In the genomic region with DNA sequence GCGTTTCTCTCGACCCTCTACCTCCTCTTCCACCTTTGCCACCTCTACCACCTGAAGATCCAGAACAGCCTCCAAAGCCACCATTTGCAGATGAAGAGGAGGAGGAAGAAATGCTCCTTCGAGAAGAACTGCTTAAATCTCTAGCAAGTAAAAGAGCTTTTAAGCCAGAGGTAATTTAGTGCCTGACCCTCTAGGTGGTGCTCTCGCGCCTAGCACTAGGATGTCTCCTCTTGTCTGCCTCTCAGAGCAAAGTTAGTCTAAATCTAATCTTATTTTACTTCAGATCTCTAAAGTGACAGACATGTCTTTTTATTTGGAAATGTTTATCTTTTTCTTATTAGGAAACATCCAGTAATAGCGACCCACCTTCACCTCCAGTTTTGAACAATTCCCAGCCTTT, we compare ENCODE assay signal across 7 mouse cellular contexts. TPM values are rescaled to one million over a fixed set of nuclear protein-coding genes. Genes with fewer than 3 reads are reported as not detected.
DNase-seq lines count a peak whose midpoint lies in the region; ATAC-seq and TF ChIP-seq lines count a peak whose summit lies in the region.

No protein-coding gene starts in this region.

- no peak for TF ChIP-seq POLR2A in bone marrow macrophage, adult 2 months (IDR thresholded peaks at IDR 0.05; ENCODE audit: borderline replicate concordance, low read depth, low read length)
- no peak for TF ChIP-seq POLR2A in limb, embryonic 14.5 days (IDR thresholded peaks at IDR 0.05; ENCODE audit: borderline replicate concordance, extremely low read depth, insufficient read depth, insufficient read length)

- WGBS in intestine, embryonic 15.5 days = 64% methylated on average over 6 of the region's 6 CpGs
- WGBS in limb, embryonic 14.5 days = 60% methylated on average over 6 of the region's 6 CpGs

- no peaks in the 10 kb centered on the region for H3K9me3 ChIP-seq in intestine, embryonic 15.5 days
- no peaks in the 10 kb centered on the region for H3K9me3 ChIP-seq in limb, embryonic 14.5 days (ENCODE audit: control insufficient read depth, low read length)

- no peak overlapping the region for H3K27ac ChIP-seq in bone marrow macrophage, adult 2 months (ENCODE audit: insufficient read depth, low read depth, low read length)
- no peak overlapping the region for H3K27ac ChIP-seq in intestine, embryonic 15.5 days
- no peak overlapping the region for H3K27ac ChIP-seq in limb, embryonic 14.5 days (replicated peaks; ENCODE audit: low read depth, low read length)

- peak; percentile 87 for ATAC-seq in erythroblast, adult 5-6 weeks (replicated peaks; ENCODE audit: low FRiP score, poor library complexity, severe bottlenecking)
- ATAC-seq in intestine, embryonic 15.5 days = peak; percentile 45; the same call in 1 of the 2 replicates
- no peak for ATAC-seq in limb, embryonic 14.5 days (ENCODE audit: low FRiP score, low read depth)

- H3K36me3 ChIP-seq in intestine, embryonic 15.5 days = peaks cover 12% of the 10 kb centered on the region
- peaks cover 74% of the 10 kb centered on the region for H3K36me3 ChIP-seq in limb, embryonic 14.5 days (ENCODE audit: control insufficient read depth, insufficient read depth, low read length)

- peak; percentile 70 for DNase-seq in testis, postnatal 10 days (ENCODE audit: low spot score)
- DNase-seq in testis, postnatal 14 days (ENCODE audit: low spot score) = no peak
- peak; percentile 78 for DNase-seq in limb, embryonic 14.5 days (ENCODE audit: low spot score)
- DNase-seq in right cerebral cortex, adult 2 months (ENCODE audit: low spot score in 2 of 2) = peak; percentile 68 to 71

- H3K4me2 ChIP-seq in intestine, embryonic 15.5 days (replicated peaks) = no peak overlapping the region
- no peak overlapping the region for H3K4me2 ChIP-seq in limb, embryonic 14.5 days (replicated peaks; ENCODE audit: low read depth, low read length, severe bottlenecking)

- no peak overlapping the region for H3K4me3 ChIP-seq in bone marrow macrophage, adult 2 months (ENCODE audit: insufficient read depth, low read length)
- no peak overlapping the region for H3K4me3 ChIP-seq in intestine, embryonic 15.5 days (replicated peaks)
- no peak overlapping the region for H3K4me3 ChIP-seq in limb, embryonic 14.5 days (replicated peaks; ENCODE audit: low read length)

- no peaks in the 10 kb centered on the region for H3K27me3 ChIP-seq in intestine, embryonic 15.5 days (replicated peaks)
- no peaks in the 10 kb centered on the region for H3K27me3 ChIP-seq in limb, embryonic 14.5 days (ENCODE audit: control insufficient read depth, insufficient read depth, low read length)

- peak; percentile 45 for TF ChIP-seq CTCF in bone marrow macrophage, adult 2 months (IDR thresholded peaks at IDR 0.05; ENCODE audit: low read depth, low read length)

- H3K4me1 ChIP-seq in bone marrow macrophage, adult 2 months (ENCODE audit: control insufficient read depth, insufficient read depth, low read length) = no peaks in the 10 kb centered on the region
- no peaks in the 10 kb centered on the region for H3K4me1 ChIP-seq in intestine, embryonic 15.5 days (replicated peaks)
- H3K4me1 ChIP-seq in limb, embryonic 14.5 days (ENCODE audit: control insufficient read depth, insufficient read depth, low read length) = no peaks in the 10 kb centered on the region

- H3K9ac ChIP-seq in intestine, embryonic 15.5 days = no peak overlapping the region
- no peak overlapping the region for H3K9ac ChIP-seq in limb, embryonic 14.5 days (ENCODE audit: low read depth, low read length, severe bottlenecking)

RNA-seq across cellular contexts. Expression of a gene that starts 21.6 kb away (rescaled TPM):
- polyA plus RNA-seq in bone marrow macrophage, adult 2 months (2012; ENCODE audit: insufficient read depth, insufficient read length, missing spikeins) = 91.6 and 110 TPM in 2 replicates
- total RNA-seq in erythroblast, adult 5-6 weeks (2015; ENCODE audit: low replicate concordance) = 64.4 and 69.7 TPM in 2 replicates
- total RNA-seq in erythroblast, adult 5-6 weeks (2017; ENCODE audit: low replicate concordance) = 59.2 and 74.6 TPM in 2 replicates
- 17.0 and 17.1 TPM in 2 replicates for polyA plus RNA-seq in intestine, embryonic 15.5 days (2015; fragmentation: Nextera tagmentation; extraction: Ambion mirVana)
- polyA plus RNA-seq in limb, embryonic 14.5 days (2012; rRNA removed) = 141 and 150 TPM in 2 replicates
- polyA plus RNA-seq in limb, embryonic 14.5 days (2014; fragmentation: Nextera tagmentation; extraction: Ambion mirVana) = 30.5 and 31.8 TPM in 2 replicates

RNA-seq across cellular contexts. Expression of a gene that starts 22.1 kb away (rescaled TPM):
- polyA plus RNA-seq in bone marrow macrophage, adult 2 months (2012; ENCODE audit: insufficient read depth, insufficient read length, missing spikeins) = 7.8 and 8.3 TPM in 2 replicates
- 2.3 and 3.5 TPM in 2 replicates for total RNA-seq in erythroblast, adult 5-6 weeks (2015; ENCODE audit: low replicate concordance)
- 2.2 and 3.1 TPM in 2 replicates for total RNA-seq in erythroblast, adult 5-6 weeks (2017; ENCODE audit: low replicate concordance)
- polyA plus RNA-seq in intestine, embryonic 15.5 days (2015; fragmentation: Nextera tagmentation; extraction: Ambion mirVana) = 20.5 and 22.2 TPM in 2 replicates
- polyA plus RNA-seq in limb, embryonic 14.5 days (2012; rRNA removed) = 12.5 and 12.9 TPM in 2 replicates
- 17.1 and 20.1 TPM in 2 replicates for polyA plus RNA-seq in limb, embryonic 14.5 days (2014; fragmentation: Nextera tagmentation; extraction: Ambion mirVana)

RNA-seq across cellular contexts. Expression of a gene that starts 44.1 kb away (rescaled TPM):
- polyA plus RNA-seq in bone marrow macrophage, adult 2 months (2012; ENCODE audit: insufficient read depth, insufficient read length, missing spikeins) = 35.2 and 41.0 TPM in 2 replicates
- 4.0 and 4.8 TPM in 2 replicates for total RNA-seq in erythroblast, adult 5-6 weeks (2015; ENCODE audit: low replicate concordance)
- total RNA-seq in erythroblast, adult 5-6 weeks (2017; ENCODE audit: low replicate concordance) = 2.5 and 7.5 TPM in 2 replicates
- 27.1 and 29.4 TPM in 2 replicates for polyA plus RNA-seq in intestine, embryonic 15.5 days (2015; fragmentation: Nextera tagmentation; extraction: Ambion mirVana)
- 18.2 and 19.2 TPM in 2 replicates for polyA plus RNA-seq in limb, embryonic 14.5 days (2012; rRNA removed)
- 26.4 and 30.1 TPM in 2 replicates for polyA plus RNA-seq in limb, embryonic 14.5 days (2014; fragmentation: Nextera tagmentation; extraction: Ambion mirVana)
